Mouse (Mus musculus) heart, postnatal 36 days (tissue): ENCODE results near the gene Aoc1. TPM values are rescaled to one million over a fixed set of nuclear protein-coding genes. Genes with fewer than 3 reads are reported as not detected.
"Not testable (repeated sequence)": the region's sequence is repeated elsewhere in the genome, so short reads cannot be mapped to it uniquely, and the experiment has no call there.

Experiments used
- DNase-seq, 2 experiments: peaks; one replicate each; pipeline ENCODE4 v3.0.0; 2021 to 2022
- intact Hi-C: fragments of 180-260 bp; cut with DNase I; formaldehyde crosslinking; loops from one replicate; pipeline ENCODE4 v1.15.1; 2025
- total RNA-seq, 2 experiments: library from RNA; stranded (reverse); gene quantifications; 2 replicates each; pipeline ENCODE4 v1.2.3; 2021

Gene Aoc1
- total RNA-seq, 2 experiments from 2014 or later = not detected

DNA sequence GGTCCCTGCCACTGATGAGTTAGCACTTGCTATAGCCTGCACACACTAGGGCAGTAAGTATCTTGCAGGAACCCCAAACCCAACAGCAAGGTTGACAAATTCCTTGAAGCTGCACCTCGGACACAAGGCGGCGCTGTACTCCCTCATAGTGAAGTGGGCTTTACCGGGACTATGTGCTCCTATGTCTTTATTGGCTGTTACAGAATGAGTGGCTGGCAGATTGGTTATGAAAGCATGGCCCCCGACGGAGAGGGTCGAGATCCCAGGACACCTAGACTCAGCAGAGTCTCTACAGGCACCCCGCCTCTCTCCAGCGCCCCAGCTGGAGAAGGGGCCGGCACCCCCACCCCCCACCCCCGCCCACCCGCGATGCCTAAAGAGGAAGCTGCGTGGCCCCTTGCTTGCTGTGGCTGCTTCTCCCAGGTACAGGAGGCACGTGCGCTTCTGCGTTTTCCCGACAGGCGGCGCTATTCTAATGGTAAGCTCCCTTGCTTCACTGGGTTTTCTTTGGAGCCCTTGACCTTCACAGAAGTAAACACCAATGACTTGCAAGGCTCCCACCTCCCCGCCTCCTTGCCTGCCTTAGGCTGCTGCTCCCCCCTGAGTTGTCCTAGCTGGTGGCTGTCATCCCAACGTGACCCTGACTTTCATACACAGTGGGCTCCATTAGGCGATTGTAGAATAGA, 12.4 kb upstream of the Aoc1 start:
- peak; percentile 28 to 41 for DNase-seq
- intact Hi-C loops = no loop called here

DNA sequence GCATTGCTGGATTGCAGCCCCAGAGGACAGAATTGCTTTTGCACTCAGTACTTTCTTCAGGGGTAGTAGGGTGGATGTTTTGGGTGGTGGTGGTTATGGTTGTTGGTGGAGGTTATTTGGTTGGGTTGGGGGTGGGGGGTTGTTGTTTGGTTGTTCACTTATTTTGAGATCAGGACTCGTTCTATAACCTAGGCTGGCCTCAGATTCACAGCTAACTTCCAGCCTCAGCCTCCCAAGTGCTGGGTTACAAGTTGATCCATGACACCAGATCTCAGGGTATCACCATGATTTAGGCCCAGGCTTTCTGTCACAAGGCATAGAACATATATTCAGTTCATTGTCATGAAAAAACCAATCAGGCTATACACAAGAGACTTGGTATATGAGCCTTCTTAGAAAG, 11.8 kb upstream of the Aoc1 start:
- DNase-seq = no peak

GRCm38 (mm10) chr6:48861616-48862280, 10.9 kb upstream of the Aoc1 start:
- no peak for DNase-seq
- intact Hi-C loops = loop anchor here (1.0 kb wide), 1 partner anchor 92 kb away; no protein-coding TSS in a partner anchor

More for the DNA sequence above, 11.8 kb upstream of the Aoc1 start:
- intact Hi-C loops = no loop called here

DNA sequence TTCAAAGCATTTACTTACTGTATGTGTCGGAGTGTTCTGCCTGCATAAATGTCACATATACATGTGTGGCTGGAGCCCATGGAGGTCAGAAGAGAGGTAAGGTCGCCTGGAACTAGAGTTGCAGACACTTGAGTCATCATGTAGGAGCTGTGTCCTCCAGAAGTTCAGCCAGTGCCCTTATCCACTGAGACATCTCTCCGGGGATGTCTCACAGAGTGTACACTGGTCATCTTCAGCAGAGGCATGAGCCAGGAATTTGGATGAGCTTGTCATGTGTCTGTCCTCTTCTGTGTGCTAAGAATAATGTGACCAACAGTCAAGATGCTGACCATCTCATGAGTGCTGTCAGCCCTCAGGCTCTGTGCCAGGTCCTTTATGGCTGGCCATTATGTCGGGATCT, 9.9 kb upstream of the Aoc1 start:
- DNase-seq = no peak
- intact Hi-C loops = loop anchor here (1.0 kb wide), 1 partner anchor 90 kb away; no protein-coding TSS in a partner anchor

- intact Hi-C loops = no loop called here
- DNase-seq = no peak
These were observed 9.2 kb upstream of the Aoc1 start for GRCm38 (mm10) chr6:48863488-48863887.

- intact Hi-C loops = no loop called here
- no peak for DNase-seq
These were observed 8.5 kb upstream of the Aoc1 start for GRCm38 (mm10) chr6:48864181-48864580.

- intact Hi-C loops = no loop called here
- DNase-seq = no peak
These were observed 8.0 kb upstream of the Aoc1 start for GRCm38 (mm10) chr6:48864723-48865122.

DNA sequence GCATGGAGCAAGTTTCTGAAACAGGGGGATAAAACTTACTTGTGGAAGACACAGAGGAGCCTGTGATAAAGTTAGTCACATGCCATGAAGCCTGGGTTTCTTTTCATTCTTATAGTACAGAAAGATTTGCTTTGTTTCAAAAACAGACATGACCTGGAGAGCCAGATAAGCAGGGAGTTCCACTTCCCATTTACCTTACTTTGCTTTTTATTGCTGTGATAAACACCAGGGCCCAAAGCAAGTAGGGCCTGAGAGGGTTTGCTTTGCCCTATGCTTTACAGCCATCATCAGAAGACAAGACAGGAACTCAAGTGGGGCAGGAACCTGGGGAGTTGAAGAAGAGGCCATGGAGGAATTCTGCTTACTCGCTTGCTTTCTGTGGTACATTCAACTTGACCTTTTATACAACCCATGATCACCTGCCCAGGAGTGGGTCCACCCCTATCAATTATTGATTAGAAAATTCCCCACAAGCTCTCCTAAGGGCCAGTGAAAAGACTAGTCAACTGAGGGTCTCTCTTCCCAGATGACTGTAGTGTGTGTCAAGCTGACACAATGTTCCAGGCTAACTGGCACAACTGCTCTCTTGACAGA, 7.4 kb upstream of the Aoc1 start:
- no peak for DNase-seq
- intact Hi-C loops = no loop called here

DNA sequence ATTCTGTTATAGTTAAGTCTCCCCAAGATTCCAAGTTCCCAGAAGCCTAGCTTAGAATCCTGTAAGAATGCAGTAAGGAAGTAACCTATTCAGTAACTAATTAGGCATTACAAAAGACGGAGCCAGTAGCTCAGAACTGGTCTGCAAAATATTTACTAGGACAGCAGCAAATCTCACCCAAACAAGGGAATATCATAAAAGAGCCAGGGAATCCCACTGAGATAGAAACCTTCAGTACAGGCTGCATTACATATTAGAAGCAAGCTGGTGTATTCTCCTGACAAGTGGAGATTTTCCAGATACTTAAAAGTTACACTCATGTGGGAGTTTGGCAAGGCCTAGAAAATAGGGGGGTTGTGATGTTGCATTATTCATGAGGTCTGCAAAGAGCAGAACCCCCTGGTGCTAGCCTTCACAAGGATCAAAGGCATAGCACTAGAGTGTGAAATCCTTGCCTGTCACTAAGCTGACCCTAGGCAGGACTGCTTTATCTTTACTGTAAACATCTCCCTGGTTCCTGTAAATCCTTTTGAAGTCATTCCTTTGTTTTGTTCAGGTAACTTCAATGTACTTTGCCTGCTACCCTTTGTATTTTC, 6.2 kb upstream of the Aoc1 start:
- DNase-seq, intact Hi-C loops: not testable (repeated sequence)

- intact Hi-C loops = no loop called here
- no peak for DNase-seq
These were observed 5.5 kb upstream of the Aoc1 start for GRCm38 (mm10) chr6:48867158-48867557.

DNA sequence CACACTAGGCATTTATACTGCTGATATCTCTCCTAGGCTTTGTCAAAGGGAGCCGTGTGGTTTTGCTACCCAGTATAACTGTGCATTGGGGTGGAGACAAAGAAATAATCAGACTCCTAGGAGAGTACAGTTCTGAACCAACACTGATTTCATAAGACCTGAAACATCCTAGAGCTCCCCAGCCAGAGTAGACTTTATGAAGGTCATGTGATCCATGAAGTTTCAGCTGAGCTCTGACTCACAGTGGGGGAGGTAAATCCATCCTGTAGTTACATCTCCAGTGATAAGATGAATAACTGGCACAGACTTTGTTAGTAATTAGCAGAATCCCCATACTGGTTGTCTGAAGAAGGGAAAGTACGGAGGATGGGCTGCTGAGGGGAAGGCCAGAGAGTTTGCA, 2.9 kb upstream of the Aoc1 start:
- DNase-seq = no peak
- intact Hi-C loops = no loop called here

- no peak for DNase-seq
These were observed 1.9 kb downstream of the Aoc1 start for GRCm38 (mm10) chr6:48874576-48874975.

GRCm38 (mm10) chr6:48875515-48875914, 2.8 kb downstream of the Aoc1 start:
- intact Hi-C loops = no loop called here
- no peak for DNase-seq

More at GRCm38 (mm10) chr6:48874576-48874975, 1.9 kb downstream of the Aoc1 start:
- intact Hi-C loops = no loop called here

DNA sequence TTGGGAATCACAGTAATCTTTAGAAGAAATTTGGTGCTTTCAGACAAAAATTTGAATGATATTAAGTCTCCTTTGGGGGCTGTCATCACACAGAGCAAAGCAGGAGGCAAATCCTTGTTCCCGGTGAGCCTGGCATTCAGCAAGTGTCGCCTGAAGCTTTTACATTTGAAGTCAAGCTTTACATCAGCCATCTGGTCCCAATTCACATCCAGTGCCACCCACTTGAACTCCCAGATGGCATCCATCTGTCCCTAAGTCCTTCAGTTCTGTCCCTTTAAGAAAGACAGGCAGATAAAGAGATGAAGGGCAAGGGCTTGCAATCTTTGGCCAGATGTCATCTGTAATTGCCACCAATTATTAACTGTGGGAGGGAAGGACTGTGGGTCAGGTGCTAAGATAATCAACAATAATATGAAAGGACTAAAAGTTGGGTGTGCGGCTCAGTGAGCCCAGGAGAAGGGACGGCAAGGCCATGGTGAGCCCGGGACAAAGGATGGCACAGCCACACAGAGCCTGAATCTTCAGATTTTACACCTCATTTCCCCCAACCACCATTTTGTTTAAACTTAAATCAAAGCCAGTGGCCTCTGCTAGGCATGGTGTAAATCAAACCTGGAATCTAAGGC, 3.9 kb downstream of the Aoc1 start:
- DNase-seq = no peak
- intact Hi-C loops = no loop called here

- intact Hi-C loops = no loop called here
- DNase-seq = no peak
These were observed 21.5 kb downstream of the Aoc1 start for GRCm38 (mm10) chr6:48894203-48894602.

GRCm38 (mm10) chr6:48894938-48895818, 22.5 kb downstream of the Aoc1 start:
- intact Hi-C loops = no loop called here

GRCm38 (mm10) chr6:48895941-48896340, 23.2 kb downstream of the Aoc1 start:
- intact Hi-C loops = no loop called here
- DNase-seq = no peak

More at GRCm38 (mm10) chr6:48894938-48895818, 22.5 kb downstream of the Aoc1 start:
- DNase-seq = no peak

DNA sequence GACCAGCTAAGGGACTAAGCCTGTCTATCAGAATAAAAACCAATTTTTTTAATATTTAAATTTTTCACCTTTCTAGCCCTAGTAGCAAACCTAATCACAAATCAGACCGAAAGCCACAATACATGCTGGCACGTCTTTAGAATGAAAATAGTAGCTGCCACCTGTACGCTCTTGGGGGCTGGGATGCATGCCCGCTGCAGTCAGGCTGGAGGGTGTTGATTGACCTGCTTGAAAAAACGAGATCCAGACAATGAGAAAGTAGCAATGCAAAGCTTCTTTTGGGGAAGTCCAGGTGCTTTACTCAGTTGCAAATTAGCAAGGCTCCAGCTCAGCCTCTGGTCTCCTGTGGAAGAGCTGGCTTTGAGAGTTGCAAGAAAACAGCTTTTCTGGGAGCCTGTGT, 24.3 kb downstream of the Aoc1 start:
- DNase-seq = no peak
- intact Hi-C loops = no loop called here

DNA sequence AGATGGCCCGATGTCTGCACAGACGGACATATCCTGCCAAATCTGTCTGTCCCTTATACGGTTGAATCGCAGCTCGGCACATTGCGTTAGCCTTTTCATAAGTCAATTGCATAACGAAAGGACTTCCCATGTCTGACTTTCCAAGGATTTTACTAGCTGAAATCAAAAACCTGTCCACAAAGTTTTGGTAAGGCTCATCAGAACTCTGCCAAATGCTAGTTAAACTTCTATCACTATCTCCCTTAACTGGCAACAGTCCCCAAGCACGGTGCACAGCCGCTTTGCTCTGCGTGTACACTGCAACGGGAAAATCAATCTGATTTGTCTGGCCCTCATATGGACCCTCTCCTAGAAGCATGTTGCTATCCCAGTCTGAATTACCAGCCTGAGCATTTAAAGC, 28.6 kb downstream of the Aoc1 start:
- DNase-seq, intact Hi-C loops: not testable (repeated sequence)
